Mouse (Mus musculus): ENCODE data around the gene Cdk14. TPM values are rescaled to one million over a fixed set of nuclear protein-coding genes. Genes with fewer than 3 reads are reported as not detected.

The Cdk14 gene
- polyA plus RNA-seq, 1 experiment = 6.9 TPM

- DNase-seq (ENCODE audit: low spot score) = no peak
These were observed 415.4 kb downstream of the Cdk14 start for GRCm38 (mm10) chr5:5004740-5005139.

DNA sequence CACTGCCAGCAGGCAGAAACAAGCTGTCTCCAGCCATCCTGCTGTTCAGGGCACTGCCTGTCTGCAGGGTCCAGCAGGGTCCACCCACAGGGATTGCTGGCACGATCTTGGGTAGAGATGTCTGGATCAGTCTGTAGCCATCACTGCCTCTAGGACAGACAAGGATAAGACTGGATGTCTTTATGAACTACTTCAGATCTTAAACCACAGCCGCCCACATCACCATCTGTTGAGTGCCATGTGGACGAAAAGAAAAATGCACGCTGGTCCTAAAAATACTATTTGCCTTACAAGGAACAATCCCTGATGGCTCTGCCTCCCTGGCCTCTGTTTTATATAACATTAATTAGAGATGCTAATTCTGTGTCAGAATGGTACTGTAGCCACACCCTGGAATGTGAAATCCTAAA lies 426.9 kb downstream of the Cdk14 start:
- DNase-seq (ENCODE audit: low spot score) = no peak

DNA sequence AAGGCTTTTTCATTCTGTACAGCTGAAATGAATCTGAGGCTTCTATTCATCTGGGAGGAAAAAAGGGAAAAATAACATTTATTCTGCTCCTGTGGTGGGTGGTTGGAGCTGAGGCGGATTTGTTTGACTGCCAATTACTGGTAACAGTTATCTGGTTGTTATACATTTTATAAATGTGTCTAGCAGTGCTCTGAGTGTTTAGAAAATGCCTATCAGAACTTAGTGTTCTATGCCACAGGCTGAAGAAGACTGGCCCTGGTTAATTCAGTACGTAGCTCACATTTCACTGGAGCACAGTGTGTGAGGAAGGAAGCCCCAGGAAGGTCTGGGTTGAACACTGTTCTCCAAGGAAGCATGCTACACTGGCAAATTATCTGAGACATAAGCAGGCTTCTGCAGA lies 429.1 kb downstream of the Cdk14 start:
- no peak for DNase-seq (ENCODE audit: low spot score)

DNA sequence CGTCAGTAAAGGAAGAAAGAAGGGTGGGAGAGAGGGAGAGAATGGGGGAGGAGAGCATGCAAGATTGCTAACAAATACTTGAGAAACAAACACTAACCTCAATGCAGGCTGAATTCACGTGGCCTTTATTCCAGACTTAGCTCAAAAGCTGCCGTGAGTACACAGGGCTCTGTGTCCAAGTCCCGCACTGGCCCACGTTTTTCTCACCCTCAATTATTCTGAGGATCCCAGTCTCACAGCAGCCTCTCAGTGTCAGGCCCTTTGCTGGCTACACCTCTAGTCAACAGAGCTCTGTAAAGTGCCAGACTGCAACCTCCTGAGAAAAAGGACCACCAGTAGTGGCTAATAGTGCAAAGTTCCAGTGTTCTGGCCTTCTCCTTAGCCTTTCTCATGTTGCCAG lies 429.9 kb downstream of the Cdk14 start:
- DNase-seq (ENCODE audit: low spot score) = no peak

GRCm38 (mm10) chr5:4986181-4986580 lies 433.9 kb downstream of the Cdk14 start:
- DNase-seq (ENCODE audit: low spot score) = no peak

DNA sequence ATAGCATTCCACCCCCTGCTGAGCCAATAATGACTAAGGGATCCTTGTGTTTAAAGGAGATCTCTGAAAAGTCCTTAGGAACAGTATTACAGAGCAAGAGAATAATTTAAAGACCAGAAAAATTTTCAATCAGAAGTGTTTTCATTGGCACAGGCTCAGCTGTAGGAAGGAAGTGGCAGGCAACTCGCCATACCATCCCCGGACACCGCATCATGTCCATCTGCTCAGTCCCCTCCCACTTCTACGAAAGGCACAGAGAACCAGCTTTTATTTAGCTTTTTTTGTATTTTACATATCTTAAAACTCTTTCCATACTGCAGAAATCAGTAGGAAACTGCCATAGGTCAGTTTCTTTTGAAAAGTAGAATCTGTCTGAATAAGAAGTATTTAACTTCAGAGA lies 440.6 kb downstream of the Cdk14 start:
- DNase-seq (ENCODE audit: low spot score) = no peak

- DNase-seq (ENCODE audit: low spot score) = no peak
These were observed 446.7 kb downstream of the Cdk14 start for GRCm38 (mm10) chr5:4973408-4973807.

DNA sequence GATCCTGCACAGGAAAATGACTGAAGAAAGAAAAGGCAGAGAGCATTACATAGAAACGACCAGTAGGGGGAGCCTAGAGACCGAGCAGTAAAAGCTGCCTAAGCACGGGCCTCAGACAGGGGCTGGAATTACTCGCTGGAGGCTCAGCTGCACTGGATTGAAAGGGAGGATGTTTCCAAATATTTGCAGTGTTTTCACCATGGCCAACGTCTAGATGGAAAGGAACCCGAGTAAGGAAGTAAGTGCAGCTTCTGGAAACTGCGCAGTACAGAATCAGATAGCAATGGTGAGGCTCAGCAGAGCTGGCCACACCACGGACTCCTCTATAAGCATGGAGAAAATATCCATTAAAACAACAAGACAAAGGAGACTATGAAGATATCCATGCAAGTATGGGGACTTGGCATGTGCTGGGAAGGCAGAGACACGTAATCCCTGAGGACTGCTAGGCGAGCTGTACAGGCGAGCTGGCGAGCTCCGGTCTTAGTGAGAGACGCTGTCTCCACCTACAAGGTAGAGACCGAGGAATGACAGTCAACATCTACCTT lies 458.0 kb downstream of the Cdk14 start:
- peak; percentile 25 for DNase-seq (ENCODE audit: low spot score)

DNA sequence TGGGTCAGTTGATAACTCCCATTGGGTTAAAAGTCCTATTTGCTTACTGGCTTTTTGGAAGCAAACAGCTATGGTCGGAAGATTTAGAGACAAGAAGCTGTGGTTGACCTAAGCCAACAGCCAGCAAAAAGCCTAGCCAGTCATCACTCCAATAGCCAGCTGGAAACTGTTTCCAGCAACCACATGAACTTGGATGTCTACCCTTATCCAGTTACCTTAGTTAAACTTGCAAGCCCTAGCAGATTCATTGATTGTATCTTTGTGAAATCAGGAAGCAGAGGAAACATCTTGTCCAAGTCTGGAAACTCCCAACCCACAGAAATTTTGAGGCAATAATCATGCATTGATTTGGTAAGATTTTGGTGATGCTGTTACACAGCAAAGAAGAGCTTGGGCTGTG lies 458.5 kb downstream of the Cdk14 start:
- DNase-seq (ENCODE audit: low spot score) = no peak

GRCm38 (mm10) chr5:4959446-4959845 lies 460.7 kb downstream of the Cdk14 start:
- DNase-seq (ENCODE audit: low spot score) = no peak

DNA sequence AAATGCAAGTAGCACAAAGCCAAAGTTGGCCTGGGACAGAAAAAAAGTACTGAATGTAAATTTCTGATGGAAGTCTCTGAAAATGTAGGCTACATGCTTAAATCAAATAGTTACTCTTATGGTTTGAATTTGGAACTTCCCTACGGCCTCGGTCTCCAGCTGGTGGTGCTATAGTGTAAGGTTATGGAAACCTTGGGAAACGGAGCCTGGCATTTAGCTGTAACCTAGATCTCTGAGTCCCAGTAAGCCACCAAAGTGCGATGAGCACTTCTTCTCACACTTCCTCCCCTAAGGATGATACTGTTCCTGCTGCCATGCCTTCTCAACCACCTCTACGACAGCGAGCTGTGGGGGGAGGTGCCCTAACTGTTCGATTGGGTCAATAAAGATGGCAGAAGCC lies 464.1 kb downstream of the Cdk14 start:
- no peak for DNase-seq (ENCODE audit: low spot score)

DNA sequence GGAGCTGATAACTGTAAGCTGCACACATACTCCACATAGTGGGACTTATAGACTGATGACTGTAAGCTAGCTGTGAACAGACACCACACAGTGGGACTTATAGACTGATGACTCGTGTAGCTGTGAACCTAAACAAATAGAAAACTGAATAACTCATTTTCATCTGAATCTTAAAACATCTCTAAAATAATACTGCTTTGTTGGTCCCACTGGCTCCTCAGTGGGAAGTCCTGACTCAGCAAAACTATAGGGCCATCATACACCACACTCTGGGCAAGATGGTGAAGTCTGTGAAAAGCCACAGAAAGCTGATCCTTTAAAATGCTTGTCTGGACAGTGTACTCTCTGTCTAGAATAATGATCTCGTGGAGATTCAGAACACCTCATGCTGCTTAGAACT lies 464.7 kb downstream of the Cdk14 start:
- DNase-seq (ENCODE audit: low spot score) = no peak

- no peak for DNase-seq (ENCODE audit: low spot score)
These were observed 470.7 kb downstream of the Cdk14 start for GRCm38 (mm10) chr5:4949433-4949832.

- DNase-seq (ENCODE audit: low spot score) = no peak
These were observed 471.8 kb downstream of the Cdk14 start for GRCm38 (mm10) chr5:4948090-4948954.

- DNase-seq (ENCODE audit: low spot score) = no peak
These were observed 485.0 kb downstream of the Cdk14 start for GRCm38 (mm10) chr5:4935131-4935530.

GRCm38 (mm10) chr5:4934491-4934890 lies 485.6 kb downstream of the Cdk14 start:
- no peak for DNase-seq (ENCODE audit: low spot score)

GRCm38 (mm10) chr5:4931539-4932143 lies 488.5 kb downstream of the Cdk14 start:
- no peak for DNase-seq (ENCODE audit: low spot score)

DNA sequence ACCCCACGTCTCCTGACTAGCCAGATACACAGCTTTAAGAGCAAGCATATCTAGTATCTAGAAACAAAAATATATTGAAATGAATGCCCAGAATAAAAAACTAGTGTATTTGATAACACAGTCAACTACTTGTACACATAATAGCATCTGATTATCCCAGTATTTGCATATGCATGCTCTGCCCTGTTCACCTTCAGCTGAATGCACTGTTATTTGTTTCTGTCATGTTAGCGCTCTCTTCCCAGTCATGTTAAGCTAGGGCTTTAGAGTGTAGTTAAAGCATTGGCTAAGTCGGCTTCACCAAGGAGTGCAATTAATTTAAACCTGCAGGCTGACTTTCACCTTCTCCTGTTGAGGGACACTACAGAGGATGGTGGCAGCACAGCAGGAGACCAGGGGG lies 490.5 kb downstream of the Cdk14 start:
- no peak for DNase-seq (ENCODE audit: low spot score)

GRCm38 (mm10) chr5:4924866-4925265 lies 495.2 kb downstream of the Cdk14 start:
- DNase-seq (ENCODE audit: low spot score) = no peak

DNA sequence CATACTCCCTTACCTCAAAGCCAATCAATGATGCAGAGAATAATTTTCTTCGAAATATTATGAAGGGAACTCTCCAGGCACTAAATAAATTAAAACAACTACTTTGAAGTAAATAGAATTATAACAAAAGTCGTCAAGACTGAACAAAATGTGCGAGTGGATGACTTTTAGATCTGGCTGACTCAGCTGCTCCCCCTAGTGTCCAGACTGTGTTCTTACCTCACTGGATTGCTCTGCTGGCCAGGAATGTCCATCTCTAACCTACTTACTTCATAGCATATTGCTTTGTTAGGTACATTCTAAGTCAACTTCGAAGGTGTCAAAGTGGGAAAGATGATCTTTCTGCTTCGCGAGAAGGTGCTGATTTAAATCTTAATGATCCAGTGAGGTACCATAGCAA lies 501.7 kb downstream of the Cdk14 start:
- no peak for DNase-seq (ENCODE audit: low spot score)

DNA sequence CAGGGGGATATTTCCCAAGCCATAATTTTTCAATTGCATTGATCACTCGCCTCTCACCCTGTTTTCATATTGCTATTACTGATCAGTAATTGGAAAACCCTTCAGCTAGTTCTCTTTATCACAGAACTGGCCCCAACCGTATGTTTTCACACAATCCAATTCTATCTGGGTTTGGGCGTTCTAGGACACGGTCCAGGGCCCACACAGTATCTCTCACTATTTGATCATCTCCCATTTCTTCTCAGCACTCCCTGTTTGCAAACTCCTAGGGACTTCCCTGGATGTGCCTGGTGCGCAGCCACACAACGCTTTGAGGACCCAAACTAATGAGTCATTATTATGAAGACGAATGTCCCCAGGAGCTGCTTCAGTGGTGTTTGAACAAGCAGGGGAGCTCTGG lies 502.4 kb downstream of the Cdk14 start:
- no peak for DNase-seq (ENCODE audit: low spot score)

DNA sequence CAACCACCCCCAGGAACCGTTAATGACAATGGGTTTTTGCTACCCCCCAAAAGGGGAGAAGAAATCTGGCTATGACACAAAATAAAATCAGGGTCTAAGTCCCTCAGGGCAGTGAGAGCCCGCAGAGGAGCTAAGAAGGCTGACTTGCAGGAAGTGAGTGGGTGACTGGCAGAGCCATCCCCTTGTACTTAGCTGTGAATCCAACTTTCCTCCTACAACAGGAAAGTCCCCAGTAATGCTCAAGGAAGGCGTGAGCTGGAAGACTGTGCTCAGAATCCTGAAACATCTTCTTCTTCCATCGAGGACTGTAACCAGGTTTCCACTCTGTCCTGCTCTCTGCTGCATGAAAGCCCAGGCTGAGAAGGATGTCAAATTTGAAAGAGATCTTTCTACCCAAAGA lies 502.8 kb downstream of the Cdk14 start:
- DNase-seq (ENCODE audit: low spot score) = no peak

All from urinary bladder, adult 2 months (tissue).